In genomic region chr5:148079732-148080131, GRCm38 (mm10) we compare ENCODE assay signal across 22 mouse cellular contexts.
DNase-seq lines count a peak whose midpoint lies in the region; TF ChIP-seq lines count a peak whose summit lies in the region.
"Had no signal": no experiment of that assay in that cellular context is flagged by ENCODE, and none has a peak within 500 bp of the region (broad histone marks: within the 10 kb centered on the region; RNA-seq: fewer than 3 reads in every experiment).

No protein-coding gene starts in this region.

- no peak overlapping the region for H3K4me3 ChIP-seq in cerebellum, adult 2 months (replicated peaks; ENCODE audit: insufficient read depth, low read depth, low read length)
- no peak overlapping the region for H3K4me3 ChIP-seq in layer of hippocampus, adult 2 months
- H3K4me3 ChIP-seq in testis, adult 2 months (ENCODE audit: control insufficient read depth, low read depth, low read length), result no peak overlapping the region
- H3K4me3 ChIP-seq: embryonic facial prominence, embryonic 12.5 days; heart, adult 2 months; hindbrain, embryonic 13.5 days; limb, embryonic 15.5 days; midbrain, embryonic 13.5 days had no signal

- H3K27me3 ChIP-seq in cerebellum, adult 2 months (ENCODE audit: control insufficient read depth, insufficient read depth, low read length), result no peaks in the 10 kb centered on the region
- H3K27me3 ChIP-seq in testis, adult 2 months (ENCODE audit: control insufficient read depth, insufficient read depth, low read length), result no peaks in the 10 kb centered on the region; the same call in 1 of the 2 replicates
- H3K27me3 ChIP-seq: embryonic facial prominence, embryonic 12.5 days; hindbrain, embryonic 13.5 days; limb, embryonic 15.5 days; midbrain, embryonic 13.5 days had no signal

- no peak for TF ChIP-seq POLR2A in cerebellum, adult 2 months (IDR thresholded peaks at IDR 0.05; ENCODE audit: borderline replicate concordance, insufficient read depth, low read length)
- TF ChIP-seq POLR2A in testis, adult 2 months (IDR thresholded peaks at IDR 0.05; ENCODE audit: control insufficient read depth, low read depth, low read length), result no peak

- WGBS in cerebellum, adult 2 months, result 77% methylated on average over 3 of the region's 3 CpGs

- H3K36me3 ChIP-seq in testis, adult 2 months (ENCODE audit: control insufficient read depth, insufficient read depth, low read length), result no peaks in the 10 kb centered on the region
- H3K36me3 ChIP-seq: embryonic facial prominence, embryonic 12.5 days; G1E; limb, embryonic 15.5 days; midbrain, embryonic 13.5 days had no signal

- TF ChIP-seq CTCF in cerebellum, adult 2 months (IDR thresholded peaks at IDR 0.05; ENCODE audit: borderline replicate concordance, insufficient read depth, low read depth, low read length), result peak; percentile 26; the same call in 1 of the 2 replicates
- peak; percentile 51 for TF ChIP-seq CTCF in layer of hippocampus, adult 2 months (conservative IDR thresholded peaks at IDR 0.05)
- TF ChIP-seq CTCF in testis, adult 2 months (IDR thresholded peaks at IDR 0.05; ENCODE audit: control insufficient read depth, insufficient read depth, insufficient replicate concordance, low read depth, low read length), result peak; percentile 50; the same call in 1 of the 2 replicates

- no peaks in the 10 kb centered on the region for H3K4me1 ChIP-seq in cerebellum, adult 2 months (ENCODE audit: control insufficient read depth, insufficient read depth, low read length)
- peaks cover 4% of the 10 kb centered on the region for H3K4me1 ChIP-seq in testis, adult 2 months (ENCODE audit: control insufficient read depth, insufficient read depth, low read length)
- H3K4me1 ChIP-seq: embryonic facial prominence, embryonic 12.5 days; hindbrain, embryonic 13.5 days; limb, embryonic 15.5 days; midbrain, embryonic 13.5 days had no signal

- H3K27ac ChIP-seq in cerebellum, adult 2 months (ENCODE audit: insufficient read depth, low read length), result no peak overlapping the region
- no peak overlapping the region for H3K27ac ChIP-seq in layer of hippocampus, adult 2 months
- H3K27ac ChIP-seq in testis, adult 2 months (ENCODE audit: control insufficient read depth, insufficient read depth, low read depth, low read length), result no peak overlapping the region
- H3K27ac ChIP-seq: embryonic facial prominence, embryonic 12.5 days; heart, adult 2 months; limb, embryonic 15.5 days; midbrain, embryonic 13.5 days had no signal

- no peak for DNase-seq in cerebellum, adult 2 months
- DNase-seq in cerebellum, adult 9-11 months, result no peak
- no peak for DNase-seq in layer of hippocampus, adult 2 months (ENCODE audit: low spot score in 2 of 2)
- DNase-seq in layer of hippocampus, postnatal 14 days (ENCODE audit: low spot score in 2 of 2), result no peak
- DNase-seq in testis, postnatal 10 days (ENCODE audit: low spot score), result no peak
- DNase-seq in right cerebral cortex, adult 18-20 months, result no peak
- DNase-seq in thymus, postnatal 14 days, result no peak
- DNase-seq: adrenal gland, postnatal 14 days; cerebellum, postnatal 25 days; forebrain, postnatal 0 days; gastrocnemius, postnatal 14 days; heart, adult 2 months; kidney, adult 8-10 months; kidney, postnatal 14 days; left cerebral cortex, postnatal 4 days; lung, adult 18-20 months had no signal
